Mouse (Mus musculus) heart, postnatal 0 days (tissue): ENCODE data around the gene Gm9913.

ENCODE experiments used
- CTCF ChIP-seq: IDR thresholded peaks from 2 replicates; pipeline ENCODE4 v1.5.1; 2016; ENCODE audit warnings: antibody characterized with exemption, control low read depth, low read depth
- EP300 ChIP-seq: IDR thresholded peaks from 2 replicates; pipeline ENCODE4 v1.6.1; 2016; ENCODE audit warnings: antibody characterized with exemption, low read depth

GRCm38 (mm10) chr2:125511898-125512297, 7.0 kb downstream of the Gm9913 start:
- TF ChIP-seq EP300 (no peak), CTCF (no peak)
